Mouse (Mus musculus) frontal cortex, adult (tissue): ENCODE results near the gene Insrr.
A peak's percentile ranks its signal among the peaks of the same experiment; 100 is the strongest.

Experiments used
- ATAC-seq: cut with Nextera tagmentation; 2 replicates; pipeline ENCODE4 v1.9.2; 2017; ENCODE audit warnings: mild to moderate bottlenecking, moderate library complexity, mixed read lengths; ENCODE audit not compliant: low TSS enrichment

Gene Insrr

DNA sequence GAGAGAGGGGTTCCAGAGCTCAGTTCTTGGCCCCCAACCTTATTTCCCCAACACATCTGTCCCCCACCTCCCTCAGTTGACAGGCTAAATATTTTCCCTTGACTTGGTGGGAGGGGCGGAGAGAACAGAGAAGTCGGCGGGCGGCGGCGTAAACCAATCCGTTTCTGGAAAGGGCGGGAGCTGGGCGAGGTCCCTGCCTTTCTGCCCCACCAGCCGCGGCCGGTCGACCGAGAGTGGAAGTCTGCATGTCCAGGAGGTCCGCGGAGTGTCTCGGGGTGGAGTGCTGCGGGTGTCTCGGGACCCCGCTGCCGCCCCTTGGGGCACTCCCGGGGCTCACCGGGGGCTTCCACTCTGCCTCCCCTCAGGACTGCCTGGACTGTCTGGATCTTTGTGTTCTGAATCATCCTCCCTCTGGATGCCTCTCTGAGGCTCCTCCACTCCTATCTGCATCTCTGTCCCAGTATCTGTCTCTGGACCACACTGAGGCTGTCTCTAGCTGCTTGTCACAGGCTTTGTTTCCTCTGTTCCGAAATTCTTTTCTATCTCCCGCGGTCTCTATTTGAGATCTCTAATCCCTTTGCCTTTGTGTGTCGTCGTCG is at the start of gene Insrr:
TSS of gene Insrr (plus strand) at position 216 of the 599 bp plus-strand sequence.
- ATAC-seq: no peak

- no peak for ATAC-seq
Observed at GRCm38 (mm10) chr3:87748431-87748830, 48.3 kb upstream of the Insrr start, which contains the start of gene Lrrc71. Lrrc71 (minus strand) TSS chr3:87748625.

GRCm38 (mm10) chr3:87749036-87749435 is 47.7 kb upstream of the Insrr start:
- peak; percentile 89 for ATAC-seq

DNA sequence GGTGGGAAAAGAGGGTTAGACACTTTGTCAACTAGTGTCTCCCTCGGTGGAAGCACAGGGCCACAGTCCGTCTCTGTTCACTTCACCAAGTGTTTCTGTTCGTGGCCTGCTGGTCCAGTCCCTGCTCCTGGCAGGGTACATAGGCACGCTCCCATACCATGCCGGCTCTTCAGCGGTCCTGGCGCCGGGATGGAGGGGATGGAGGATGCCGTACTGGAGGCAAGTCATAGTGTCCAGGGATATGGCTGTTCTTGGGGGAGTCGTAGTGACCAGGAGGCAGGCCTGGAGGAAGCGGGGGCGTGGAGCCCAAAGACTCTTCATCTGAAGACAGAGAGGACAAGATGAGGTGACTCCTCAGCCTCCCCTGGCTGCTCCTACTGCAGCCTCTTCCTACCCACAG is 46.8 kb upstream of the Insrr start:
- no peak for ATAC-seq

GRCm38 (mm10) chr3:87752567-87752966 is 44.2 kb upstream of the Insrr start:
- no peak for ATAC-seq

GRCm38 (mm10) chr3:87753829-87754228 is 42.9 kb upstream of the Insrr start:
- no peak for ATAC-seq

GRCm38 (mm10) chr3:87755964-87756363 is 40.8 kb upstream of the Insrr start:
- peak; percentile 99 for ATAC-seq

GRCm38 (mm10) chr3:87756488-87756887 is 40.3 kb upstream of the Insrr start:
- no peak for ATAC-seq

- no peak for ATAC-seq
Observed at GRCm38 (mm10) chr3:87758641-87759040, 38.1 kb upstream of the Insrr start.

DNA sequence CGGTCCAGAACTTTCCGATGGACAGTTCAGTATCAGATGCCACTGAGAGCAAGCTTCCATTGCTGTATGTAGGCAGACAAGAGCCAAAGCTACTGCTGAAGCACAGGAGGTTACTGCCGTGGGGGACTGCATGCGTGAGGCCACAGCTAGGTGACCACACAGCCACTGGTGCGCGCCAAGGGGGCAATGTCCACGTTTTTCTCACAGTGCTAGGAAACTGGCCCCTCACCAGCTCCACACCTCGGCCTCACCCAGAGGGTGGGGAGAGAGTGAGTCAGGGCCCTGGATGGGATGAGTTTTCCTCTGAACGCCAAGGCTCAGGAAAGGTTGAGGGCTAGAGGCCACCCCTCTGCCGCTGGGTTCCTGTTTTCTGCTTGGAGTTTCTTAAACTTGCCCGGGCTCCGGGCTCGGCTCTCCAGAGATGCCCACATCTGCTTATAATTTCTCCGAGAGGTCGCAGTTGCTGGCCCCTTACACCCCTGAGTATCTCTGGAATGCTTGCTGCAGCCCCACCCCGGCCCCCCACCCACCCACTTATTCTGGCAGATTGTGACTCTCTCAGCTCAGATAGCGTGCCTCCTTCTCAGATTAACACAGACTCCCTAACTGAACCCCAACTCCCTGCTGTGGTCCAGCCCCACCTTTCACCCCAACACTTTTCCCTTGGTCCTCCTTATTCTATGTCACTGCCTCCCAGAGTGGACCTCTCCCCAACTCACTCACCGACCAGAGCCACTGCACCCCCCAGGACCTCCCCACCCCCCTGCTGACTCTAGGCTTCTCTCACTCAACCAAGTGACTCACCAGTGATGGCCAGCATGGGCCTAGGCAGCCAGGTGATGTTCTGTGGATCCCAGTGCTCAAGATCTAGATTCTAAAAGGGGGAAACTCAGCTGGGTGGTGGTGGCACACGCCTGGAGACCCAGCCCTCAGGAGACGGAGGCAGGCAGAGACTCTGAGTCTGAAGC is 35.1 kb upstream of the Insrr start:
- no peak for ATAC-seq

DNA sequence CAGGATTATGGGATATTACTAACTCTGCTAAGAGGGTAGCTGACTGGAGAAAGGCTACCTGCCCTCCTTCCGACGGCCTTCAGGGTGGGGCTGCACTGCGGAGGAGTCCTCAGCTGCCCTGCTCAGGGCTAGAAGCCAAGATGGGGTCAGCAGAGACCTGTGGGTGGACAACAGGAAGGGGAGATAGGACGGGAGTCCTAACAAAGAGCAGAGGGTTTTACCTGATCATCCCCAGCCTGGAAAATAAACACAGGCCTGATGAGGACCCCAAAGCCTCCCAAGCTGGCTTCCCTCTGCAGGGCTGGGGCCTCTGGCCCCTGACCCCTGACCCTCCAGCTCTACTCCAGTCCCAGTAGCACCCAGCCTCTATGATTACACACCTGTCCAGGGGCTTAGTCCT is 33.5 kb upstream of the Insrr start:
- no peak for ATAC-seq

DNA sequence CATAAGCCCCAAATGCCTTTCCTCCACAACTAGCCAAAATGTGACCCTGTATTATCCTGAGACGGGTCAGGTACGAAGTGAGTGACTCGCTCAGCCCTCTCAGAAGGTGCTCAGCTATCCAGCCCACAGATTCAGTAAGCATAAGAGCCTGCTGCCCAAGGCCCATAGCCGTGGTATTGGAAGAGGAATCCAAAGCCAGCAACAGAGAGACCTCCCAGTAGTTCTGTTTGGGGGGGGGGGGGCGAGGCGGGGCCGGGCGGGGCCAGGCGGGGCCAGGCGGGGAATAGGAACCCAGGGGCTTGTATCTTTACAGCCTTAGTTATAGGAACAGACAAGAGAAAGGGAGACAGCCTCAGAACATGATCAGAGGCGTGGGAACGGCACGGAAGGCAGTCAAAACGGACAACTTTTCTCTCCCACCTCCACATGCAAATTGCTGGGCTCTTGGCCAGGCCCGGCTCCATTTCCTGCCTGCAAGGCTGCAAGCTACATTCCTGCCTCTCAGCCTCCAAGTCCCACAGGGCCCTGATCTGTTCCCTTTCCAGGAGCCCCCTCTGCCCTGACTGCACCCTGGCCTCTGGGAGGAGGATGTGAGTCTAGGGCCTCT is 33.0 kb upstream of the Insrr start:
- ATAC-seq: peak; percentile 90

- peak; percentile 5; the same call in 1 of the 2 replicates for ATAC-seq
Observed at GRCm38 (mm10) chr3:87764506-87764905, 32.2 kb upstream of the Insrr start.

- ATAC-seq: no peak
Observed at GRCm38 (mm10) chr3:87765091-87765490, 31.7 kb upstream of the Insrr start.

DNA sequence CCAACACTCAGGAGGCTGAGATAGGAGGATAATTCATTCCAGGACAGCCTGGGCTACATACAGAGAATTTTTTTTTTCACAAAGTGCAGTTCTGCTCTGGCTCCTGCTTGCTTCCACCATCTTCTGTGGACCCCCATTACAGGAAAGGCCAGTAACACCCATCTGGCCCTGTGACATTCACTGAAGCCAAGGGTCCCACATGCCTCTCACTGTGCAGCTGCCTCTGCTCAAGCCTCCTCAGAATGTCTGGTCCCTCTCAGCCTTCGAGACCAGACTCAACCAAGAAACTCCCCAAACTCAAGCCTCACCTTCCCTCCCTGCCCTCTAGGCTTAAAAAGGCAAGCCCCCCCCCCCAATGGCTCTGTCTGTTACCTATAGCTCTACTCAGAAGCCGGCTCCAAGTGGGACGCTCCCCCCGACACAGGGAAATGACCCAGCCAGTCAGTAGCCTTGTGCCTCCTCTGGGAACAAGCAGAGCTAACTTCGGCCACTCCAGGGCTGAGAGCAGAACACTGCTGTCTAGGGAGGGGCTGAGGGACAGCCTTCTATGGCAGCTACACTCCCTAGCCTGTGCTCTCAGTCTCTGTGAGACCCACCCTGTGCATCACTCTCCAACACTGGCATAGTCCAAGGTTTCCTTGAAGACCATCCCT is 31.0 kb upstream of the Insrr start:
- no peak for ATAC-seq

DNA sequence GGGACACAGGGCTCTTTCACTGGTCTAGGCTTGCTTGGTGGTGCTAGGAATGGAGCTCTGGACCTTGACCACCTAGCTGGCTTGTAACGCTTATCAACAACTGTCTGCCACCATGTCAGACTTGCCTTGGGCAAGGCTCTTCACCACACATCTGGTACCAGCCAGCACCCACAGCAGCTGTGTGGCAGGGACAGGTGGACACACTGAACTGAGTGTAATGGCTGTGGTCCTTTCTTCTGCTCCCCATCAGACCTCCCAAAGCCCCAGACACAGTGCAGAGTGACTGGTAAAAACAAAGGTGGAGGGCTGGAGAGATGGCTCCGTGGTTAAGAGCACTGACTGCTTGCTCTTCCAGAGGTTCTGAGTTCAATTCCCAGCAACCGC is 30.5 kb upstream of the Insrr start:
- ATAC-seq: no peak

- no peak for ATAC-seq
Observed at GRCm38 (mm10) chr3:87767764-87768163, 29.0 kb upstream of the Insrr start.

DNA sequence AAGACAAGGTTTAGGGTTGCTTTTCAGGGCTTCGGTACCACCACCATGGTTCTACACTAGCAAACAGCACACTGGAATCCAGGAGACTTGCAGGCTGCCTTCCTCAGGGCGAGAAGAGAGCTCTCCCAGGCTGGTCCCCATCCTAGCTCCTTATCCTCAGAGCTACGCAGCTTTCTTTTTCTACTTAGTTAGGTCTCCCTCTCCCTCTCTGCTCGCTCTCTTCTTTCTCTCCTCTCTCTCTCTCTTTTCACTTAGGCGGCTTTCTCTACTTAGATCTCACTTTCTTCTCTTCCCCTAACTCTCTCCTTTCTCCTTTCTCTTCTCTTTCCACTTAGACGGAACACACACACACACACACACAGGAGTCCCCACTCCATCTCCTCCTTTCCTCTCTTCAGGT is 28.3 kb upstream of the Insrr start:
- ATAC-seq: no peak

DNA sequence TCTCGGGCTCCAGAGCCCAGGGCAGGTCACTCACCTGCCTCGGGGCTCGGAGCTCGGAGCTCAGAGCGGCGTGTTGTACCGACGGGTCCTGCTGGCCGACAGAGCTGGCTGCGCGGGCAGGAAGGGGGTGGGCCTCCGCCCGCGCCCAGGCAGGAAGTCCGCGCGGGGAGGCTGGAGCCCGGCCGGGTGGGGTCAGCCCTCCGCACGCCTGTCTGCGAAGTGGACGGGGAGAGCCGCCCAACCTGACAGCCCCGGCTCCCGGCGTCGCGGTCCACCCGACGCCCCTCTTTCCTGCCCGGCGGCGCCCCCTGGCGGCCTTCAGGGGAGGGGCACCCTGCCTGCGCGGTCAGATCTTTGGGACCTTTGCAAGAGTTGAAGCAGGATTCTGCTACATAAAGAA is 27.9 kb upstream of the Insrr start:
- ATAC-seq: no peak

DNA sequence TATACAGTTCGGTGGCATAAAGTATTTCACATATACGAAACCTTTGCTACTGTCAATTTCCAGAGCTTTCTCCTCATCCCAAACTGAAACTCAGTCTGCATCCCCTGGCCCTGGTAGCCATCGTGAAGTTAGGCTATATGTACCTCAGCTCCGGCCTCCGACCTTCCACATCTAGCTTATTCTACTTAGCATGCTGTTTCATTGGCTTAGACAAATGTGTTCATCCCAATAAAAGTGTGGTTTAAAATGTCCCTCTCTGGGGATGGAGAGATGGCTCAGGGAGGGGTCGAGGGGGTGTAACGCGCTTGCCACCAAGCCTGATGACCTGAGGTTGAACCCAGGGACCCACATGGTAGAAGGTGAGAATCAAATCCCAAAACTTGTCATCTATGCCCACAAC is 27.2 kb upstream of the Insrr start:
- no peak for ATAC-seq

GRCm38 (mm10) chr3:87770280-87770679 is 26.5 kb upstream of the Insrr start:
- ATAC-seq: no peak

DNA sequence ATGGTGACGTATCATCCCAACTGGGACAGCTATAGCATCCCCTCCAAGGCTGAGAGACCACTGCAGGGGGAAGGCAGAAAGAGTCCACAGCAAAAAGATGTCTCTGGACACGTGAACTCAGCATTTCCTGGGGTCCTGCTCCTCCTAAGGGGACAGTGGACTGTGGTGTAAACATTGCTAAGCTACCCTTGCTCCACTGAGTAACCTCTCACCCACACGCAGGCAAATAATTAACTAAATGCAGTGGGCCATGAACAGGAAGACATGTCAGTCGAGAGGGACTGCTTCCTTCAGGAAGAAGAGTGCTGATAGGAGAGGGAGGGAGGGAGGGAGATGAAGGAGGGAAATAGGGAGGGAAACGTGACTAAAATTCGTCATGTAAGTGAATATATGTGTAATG is 25.7 kb upstream of the Insrr start:
- ATAC-seq: no peak
